Mouse (Mus musculus) stomach, postnatal 0 days (tissue): ENCODE results near the gene Trabd2b.

ENCODE experiments used
- CTCF ChIP-seq: IDR thresholded peaks from 2 replicates; pipeline ENCODE4 v1.5.1; 2016; ENCODE audit warnings: antibody characterized with exemption, low read depth, mild to moderate bottlenecking, moderate library complexity
- EP300 ChIP-seq: optimal IDR thresholded peaks from 2 replicates; pipeline ENCODE3; 2016; ENCODE audit warnings: antibody characterized with exemption

GRCm38 (mm10) chr4:114367005-114367404 lies 39.5 kb upstream of the Trabd2b start:
- TF ChIP-seq CTCF: no peak
- TF ChIP-seq EP300: no peak
